Mouse (Mus musculus) gastrocnemius, postnatal 36 days (tissue): ENCODE measurements around the gene Ugt1a7c. TPM values are rescaled to one million over a fixed set of nuclear protein-coding genes. Genes with fewer than 3 reads are reported as not detected.

Source experiments
- DNase-seq, 2 experiments: peaks; one replicate each; pipeline ENCODE4 v3.0.0; 2022
- intact Hi-C: fragments of 180-260 bp; cut with DNase I; formaldehyde crosslinking; loops from one replicate; pipeline ENCODE4 v1.15.1; 2025
- total RNA-seq, 2 experiments: library from RNA; stranded (reverse); gene quantifications; 2 replicates each; pipeline ENCODE4 v1.2.3; 2021

Ugt1a7c gene
- total RNA-seq, 2 experiments from 2014 or later, result 0.33 to 0.54 TPM

- DNase-seq, result no peak
- intact Hi-C loops, result no loop called here
Measured at GRCm38 (mm10) chr1:88234248-88234610, 139.4 kb downstream of the Ugt1a7c start.

- peak in 1 of 2 experiments; percentile 19 for DNase-seq
Measured at GRCm38 (mm10) chr1:88234646-88235045, 139.8 kb downstream of the Ugt1a7c start.

GRCm38 (mm10) chr1:88235046-88235893, 140.4 kb downstream of the Ugt1a7c start:
- peak in 1 of 2 experiments; percentile 38 for DNase-seq
- intact Hi-C loops, result no loop called here

More at GRCm38 (mm10) chr1:88234646-88235045, 139.8 kb downstream of the Ugt1a7c start:
- intact Hi-C loops, result no loop called here

GRCm38 (mm10) chr1:88235894-88236415, 141.1 kb downstream of the Ugt1a7c start:
- intact Hi-C loops, result no loop called here
- DNase-seq, result no peak

- intact Hi-C loops, result no loop called here
- peak in 1 of 2 experiments; percentile 31 for DNase-seq
Measured at GRCm38 (mm10) chr1:88237311-88237710, 142.4 kb downstream of the Ugt1a7c start.

- intact Hi-C loops, result no loop called here
- DNase-seq, result no peak
Measured at GRCm38 (mm10) chr1:88238771-88239170, 143.9 kb downstream of the Ugt1a7c start.

- DNase-seq, result peak in 1 of 2 experiments; percentile 18
- intact Hi-C loops, result no loop called here
Measured at GRCm38 (mm10) chr1:88240072-88240471, 145.2 kb downstream of the Ugt1a7c start.

- DNase-seq, result peak in 1 of 2 experiments; percentile 30
- intact Hi-C loops, result no loop called here
Measured at GRCm38 (mm10) chr1:88240579-88240978, 145.7 kb downstream of the Ugt1a7c start.

GRCm38 (mm10) chr1:88243861-88244260, 149.0 kb downstream of the Ugt1a7c start:
- DNase-seq, result peak in 1 of 2 experiments; percentile 20
- intact Hi-C loops, result no loop called here

GRCm38 (mm10) chr1:88245881-88246280, 151.0 kb downstream of the Ugt1a7c start:
- intact Hi-C loops, result no loop called here

GRCm38 (mm10) chr1:88246386-88246785, 151.5 kb downstream of the Ugt1a7c start:
- DNase-seq, result no peak
- intact Hi-C loops, result no loop called here

More at GRCm38 (mm10) chr1:88245881-88246280, 151.0 kb downstream of the Ugt1a7c start:
- DNase-seq, result no peak

GRCm38 (mm10) chr1:88247660-88248059, 152.8 kb downstream of the Ugt1a7c start:
- intact Hi-C loops, result no loop called here
- no peak for DNase-seq

- DNase-seq, result no peak
- intact Hi-C loops, result no loop called here
Measured at GRCm38 (mm10) chr1:88248658-88249057, 153.8 kb downstream of the Ugt1a7c start.

- DNase-seq, result no peak
- intact Hi-C loops, result no loop called here
Measured at GRCm38 (mm10) chr1:88249596-88249995, 154.7 kb downstream of the Ugt1a7c start.

- no peak for DNase-seq
- intact Hi-C loops, result no loop called here
Measured at GRCm38 (mm10) chr1:88250023-88250422, 155.2 kb downstream of the Ugt1a7c start.

GRCm38 (mm10) chr1:88253106-88253505, 158.2 kb downstream of the Ugt1a7c start:
- intact Hi-C loops, result no loop called here
- no peak for DNase-seq

GRCm38 (mm10) chr1:88253540-88253939, 158.7 kb downstream of the Ugt1a7c start:
- DNase-seq, result no peak
- intact Hi-C loops, result no loop called here

- DNase-seq, result peak in 1 of 2 experiments; percentile 36
- intact Hi-C loops, result no loop called here
Measured at GRCm38 (mm10) chr1:88254793-88255465, 160.1 kb downstream of the Ugt1a7c start.

GRCm38 (mm10) chr1:88255466-88255857, 160.6 kb downstream of the Ugt1a7c start:
- DNase-seq, result no peak
- intact Hi-C loops, result no loop called here

GRCm38 (mm10) chr1:88255989-88256754, 161.3 kb downstream of the Ugt1a7c start:
- DNase-seq, result no peak
- intact Hi-C loops, result no loop called here
